Mouse (Mus musculus): ENCODE measurements around the gene Eri3. TPM values are rescaled to one million over a fixed set of nuclear protein-coding genes. Genes with fewer than 3 reads are reported as not detected.

Eri3 gene
- polyA plus RNA-seq (2015; fragmentation: Nextera tagmentation; extraction: Ambion mirVana): 90.6 and 94.4 TPM in 2 replicates

- Histone ChIP-seq H3K4me3 (ENCODE audit: low read length) (peak within 1 kb of the TSS; percentile 92), H3K36me3 (ENCODE audit: control insufficient read depth, insufficient read depth, low read length) (no peaks in the 10 kb centered on the region), H3K4me2 (ENCODE audit: low read depth, low read length) (peak within 1 kb of the TSS; percentile 82), H3K4me1 (ENCODE audit: control insufficient read depth, insufficient read depth, low read length) (peaks cover 10% of the 10 kb centered on the region), H3K9ac (ENCODE audit: low read depth, low read length) (peak within 1 kb of the TSS; percentile 92), H3K27ac (ENCODE audit: low read length) (peak within 1 kb of the TSS; percentile 64), H3K27me3 (replicated peaks; ENCODE audit: control insufficient read depth, insufficient read depth, low read length) (no peaks in the 10 kb centered on the region), H3K9me3 (ENCODE audit: control insufficient read depth, low read length) (no peaks in the 10 kb centered on the region)
- peak; percentile 100 for ATAC-seq
- WGBS: under 1% methylated on average over 52 of the region's 53 CpGs
These were observed at the start of gene Eri3 for GRCm38 (mm10) chr4:117550140-117550851. Gene Eri3, plus strand, starts transcription at chr4:117550365.

DNA sequence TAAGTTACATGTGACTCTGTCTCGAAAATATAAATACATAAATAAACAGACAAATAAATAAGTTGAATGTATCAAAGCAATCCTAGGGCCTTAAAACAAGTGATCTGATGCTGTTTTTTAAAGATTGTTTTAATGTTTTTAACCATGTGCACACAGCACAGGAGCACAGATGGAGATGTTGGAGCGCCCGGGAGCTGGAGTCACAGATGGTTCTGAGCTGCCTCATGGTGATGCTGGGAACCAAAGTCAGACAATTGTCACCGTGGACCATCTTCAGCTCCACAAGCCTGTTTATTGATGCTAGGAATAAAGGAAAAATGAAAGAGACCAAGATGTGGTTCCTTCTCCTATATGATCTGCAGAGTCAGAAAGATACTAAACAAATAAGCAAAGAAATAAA is 31.9 kb upstream of the Eri3 start:
- WGBS: 88% methylated on average over 4 of the region's 4 CpGs
- no peak for ATAC-seq
- Histone ChIP-seq H3K27ac (ENCODE audit: low read length) (no peak overlapping the region), H3K27me3 (replicated peaks; ENCODE audit: control insufficient read depth, insufficient read depth, low read length) (no peaks in the 10 kb centered on the region), H3K9ac (ENCODE audit: low read depth, low read length) (no peak overlapping the region), H3K4me3 (ENCODE audit: low read length) (no peak overlapping the region), H3K4me2 (ENCODE audit: low read depth, low read length) (no peak overlapping the region), H3K4me1 (ENCODE audit: control insufficient read depth, insufficient read depth, low read length) (no peaks in the 10 kb centered on the region), H3K9me3 (ENCODE audit: control insufficient read depth, low read length) (0 out of 2 replicates have a peak, but pooled peaks cover 4% of the 10 kb centered on the region), H3K36me3 (ENCODE audit: control insufficient read depth, insufficient read depth, low read length) (no peaks in the 10 kb centered on the region)

DNA sequence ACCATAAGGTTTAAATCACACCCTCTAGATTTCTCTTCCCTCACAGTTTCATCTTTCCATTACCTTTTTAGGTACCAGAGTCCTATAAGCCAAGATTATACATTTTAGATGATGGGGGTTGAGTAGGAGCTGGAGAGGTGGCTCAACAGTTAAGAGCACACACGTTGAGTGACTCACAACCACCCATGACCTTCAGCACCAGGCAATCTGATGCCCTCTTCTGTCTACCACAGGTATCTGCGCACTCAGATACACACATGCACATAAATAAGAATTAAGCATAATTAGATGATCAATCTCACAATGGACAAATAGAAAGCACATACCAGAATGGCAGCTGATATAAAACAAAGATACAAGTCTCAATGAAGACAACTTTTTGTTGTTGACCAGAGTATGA is 28.8 kb upstream of the Eri3 start:
- 55% methylated on average over 2 of the region's 2 CpGs for WGBS
- Histone ChIP-seq H3K4me1 (ENCODE audit: control insufficient read depth, insufficient read depth, low read length) (no peaks in the 10 kb centered on the region), H3K27me3 (replicated peaks; ENCODE audit: control insufficient read depth, insufficient read depth, low read length) (no peaks in the 10 kb centered on the region), H3K9ac (ENCODE audit: low read depth, low read length) (no peak overlapping the region), H3K9me3 (ENCODE audit: control insufficient read depth, low read length) (no peaks in the 10 kb centered on the region), H3K4me3 (ENCODE audit: low read length) (no peak overlapping the region), H3K36me3 (ENCODE audit: control insufficient read depth, insufficient read depth, low read length) (no peaks in the 10 kb centered on the region), H3K27ac (ENCODE audit: low read length) (no peak overlapping the region), H3K4me2 (ENCODE audit: low read depth, low read length) (no peak overlapping the region)
- no peak for ATAC-seq

DNA sequence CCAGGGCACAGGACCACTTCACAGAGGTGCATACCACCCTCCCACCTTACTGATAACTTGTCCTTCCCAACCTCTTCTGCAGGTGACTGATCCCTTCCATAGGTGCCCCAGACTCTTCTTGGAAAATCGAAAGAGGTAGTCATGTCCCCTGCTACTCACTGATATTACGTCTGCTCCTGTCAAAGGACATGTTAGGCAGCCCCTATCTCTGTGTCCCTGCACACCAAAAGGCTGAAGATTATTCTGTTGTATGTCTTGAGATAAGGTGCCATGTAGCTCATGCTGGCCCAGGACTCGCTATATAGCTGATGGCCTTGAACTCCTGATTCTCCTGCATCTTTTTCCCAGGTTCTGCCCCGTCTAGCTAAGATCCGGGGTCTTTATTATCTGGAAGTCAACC is 24.2 kb upstream of the Eri3 start:
- Histone ChIP-seq H3K27ac (ENCODE audit: low read length) (no peak overlapping the region), H3K9ac (ENCODE audit: low read depth, low read length) (no peak overlapping the region), H3K4me3 (ENCODE audit: low read length) (no peak overlapping the region), H3K4me1 (ENCODE audit: control insufficient read depth, insufficient read depth, low read length) (no peaks in the 10 kb centered on the region), H3K36me3 (ENCODE audit: control insufficient read depth, insufficient read depth, low read length) (no peaks in the 10 kb centered on the region), H3K4me2 (ENCODE audit: low read depth, low read length) (no peak overlapping the region), H3K9me3 (ENCODE audit: control insufficient read depth, low read length) (no peaks in the 10 kb centered on the region), H3K27me3 (replicated peaks; ENCODE audit: control insufficient read depth, insufficient read depth, low read length) (no peaks in the 10 kb centered on the region)
- ATAC-seq: no peak
- WGBS: 88% methylated on average over 5 of the region's 5 CpGs

DNA sequence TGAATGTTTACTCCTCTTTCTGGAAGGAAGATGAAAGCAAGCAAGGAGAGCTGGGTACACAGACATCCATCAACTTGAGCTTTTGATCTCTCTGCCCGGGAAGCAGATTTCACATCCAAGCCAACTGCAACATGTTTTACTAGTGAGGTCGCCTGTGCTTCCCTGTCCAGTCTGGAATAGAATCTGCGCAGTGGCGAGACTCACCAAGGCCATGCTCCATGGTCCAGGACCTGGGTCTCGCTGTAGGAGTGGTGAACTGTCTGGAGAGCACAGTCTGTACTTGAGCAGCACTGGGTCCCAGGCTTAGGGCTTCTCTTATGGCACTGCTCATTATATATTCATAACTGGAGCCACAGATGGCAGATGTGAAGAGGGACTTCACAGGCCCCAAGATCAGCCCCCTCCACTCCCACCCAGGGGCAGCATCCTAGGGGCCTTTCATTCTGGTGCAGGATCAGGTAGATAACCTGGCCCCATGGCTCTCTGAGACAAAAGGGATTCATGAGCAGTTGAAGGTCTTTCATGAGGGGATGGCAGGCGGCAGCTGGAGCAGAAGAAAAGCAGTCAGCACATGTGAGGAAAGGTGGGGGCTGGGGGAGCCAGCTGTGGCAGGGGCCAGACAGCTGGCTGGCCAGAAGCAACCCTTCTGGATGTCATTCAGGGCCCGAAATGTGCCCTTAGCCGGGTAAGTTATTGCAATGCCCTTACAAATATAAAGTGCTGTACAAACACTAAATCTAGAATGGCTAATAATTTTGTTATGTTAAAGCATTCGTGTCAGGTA is 22.9 kb upstream of the Eri3 start:
- H3K27me3 ChIP-seq (replicated peaks; ENCODE audit: control insufficient read depth, insufficient read depth, low read length): no peaks in the 10 kb centered on the region
- H3K9ac ChIP-seq (ENCODE audit: low read depth, low read length): no peak overlapping the region
- no peak for ATAC-seq
- no peak overlapping the region for H3K4me3 ChIP-seq (ENCODE audit: low read length)
- H3K36me3 ChIP-seq (ENCODE audit: control insufficient read depth, insufficient read depth, low read length): no peaks in the 10 kb centered on the region
- 58% methylated on average over 9 of the region's 9 CpGs for WGBS
- H3K4me1 ChIP-seq (ENCODE audit: control insufficient read depth, insufficient read depth, low read length): no peaks in the 10 kb centered on the region
- no peaks in the 10 kb centered on the region for H3K9me3 ChIP-seq (ENCODE audit: control insufficient read depth, low read length)
- H3K4me2 ChIP-seq (ENCODE audit: low read depth, low read length): no peak overlapping the region
- H3K27ac ChIP-seq (ENCODE audit: low read length): no peak overlapping the region

- Histone ChIP-seq H3K27me3 (replicated peaks; ENCODE audit: control insufficient read depth, insufficient read depth, low read length) (no peaks in the 10 kb centered on the region), H3K9me3 (ENCODE audit: control insufficient read depth, low read length) (no peaks in the 10 kb centered on the region), H3K36me3 (ENCODE audit: control insufficient read depth, insufficient read depth, low read length) (no peaks in the 10 kb centered on the region), H3K27ac (ENCODE audit: low read length) (no peak overlapping the region), H3K9ac (ENCODE audit: low read depth, low read length) (no peak overlapping the region), H3K4me1 (ENCODE audit: control insufficient read depth, insufficient read depth, low read length) (no peaks in the 10 kb centered on the region), H3K4me2 (ENCODE audit: low read depth, low read length) (no peak overlapping the region), H3K4me3 (ENCODE audit: low read length) (no peak overlapping the region)
- WGBS: 25% methylated on average over 1 of the region's 1 CpGs
- ATAC-seq: peak; percentile 52; the same call in 1 of the 2 replicates
These were observed 22.2 kb upstream of the Eri3 start for GRCm38 (mm10) chr4:117527952-117528351.

GRCm38 (mm10) chr4:117529843-117530242 is 20.3 kb upstream of the Eri3 start:
- H3K27ac ChIP-seq (ENCODE audit: low read length): no peak overlapping the region
- H3K4me3 ChIP-seq (ENCODE audit: low read length): no peak overlapping the region
- no peak overlapping the region for H3K4me2 ChIP-seq (ENCODE audit: low read depth, low read length)
- no peaks in the 10 kb centered on the region for H3K27me3 ChIP-seq (replicated peaks; ENCODE audit: control insufficient read depth, insufficient read depth, low read length)
- 74% methylated on average over 4 of the region's 4 CpGs for WGBS
- H3K9me3 ChIP-seq (ENCODE audit: control insufficient read depth, low read length): no peaks in the 10 kb centered on the region
- no peak overlapping the region for H3K9ac ChIP-seq (ENCODE audit: low read depth, low read length)
- no peaks in the 10 kb centered on the region for H3K36me3 ChIP-seq (ENCODE audit: control insufficient read depth, insufficient read depth, low read length)
- H3K4me1 ChIP-seq (ENCODE audit: control insufficient read depth, insufficient read depth, low read length): no peaks in the 10 kb centered on the region
- ATAC-seq: no peak

GRCm38 (mm10) chr4:117535496-117536200 is 14.5 kb upstream of the Eri3 start:
- Histone ChIP-seq H3K27ac (ENCODE audit: low read length) (no peak overlapping the region), H3K9me3 (ENCODE audit: control insufficient read depth, low read length) (no peaks in the 10 kb centered on the region), H3K9ac (ENCODE audit: low read depth, low read length) (no peak overlapping the region), H3K4me1 (ENCODE audit: control insufficient read depth, insufficient read depth, low read length) (no peaks in the 10 kb centered on the region), H3K4me3 (ENCODE audit: low read length) (no peak overlapping the region), H3K36me3 (ENCODE audit: control insufficient read depth, insufficient read depth, low read length) (no peaks in the 10 kb centered on the region), H3K27me3 (replicated peaks; ENCODE audit: control insufficient read depth, insufficient read depth, low read length) (no peaks in the 10 kb centered on the region), H3K4me2 (ENCODE audit: low read depth, low read length) (no peak overlapping the region)
- 52% methylated on average over 9 of the region's 9 CpGs for WGBS
- no peak for ATAC-seq

DNA sequence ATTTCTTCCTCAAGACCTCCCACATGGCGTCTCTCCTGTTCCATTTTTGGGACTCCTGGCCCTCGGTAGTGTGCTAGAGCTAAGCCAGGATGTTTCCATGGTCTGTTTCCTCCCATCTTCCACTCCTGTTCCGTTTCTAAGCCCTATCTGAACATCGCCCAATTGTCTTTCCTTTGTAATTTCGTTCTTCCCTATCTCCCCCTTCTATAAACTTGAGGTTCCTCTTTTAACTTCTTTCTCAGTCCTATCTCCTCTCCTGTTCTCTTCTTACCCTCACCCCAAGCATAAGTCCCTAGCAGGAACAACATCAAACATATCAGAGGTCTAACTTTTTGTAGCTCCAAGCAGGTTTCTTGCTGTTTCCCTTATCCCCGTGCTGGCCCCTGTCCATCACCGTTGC is 13.2 kb upstream of the Eri3 start:
- Histone ChIP-seq H3K36me3 (ENCODE audit: control insufficient read depth, insufficient read depth, low read length) (no peaks in the 10 kb centered on the region), H3K4me2 (ENCODE audit: low read depth, low read length) (no peak overlapping the region), H3K4me1 (ENCODE audit: control insufficient read depth, insufficient read depth, low read length) (no peaks in the 10 kb centered on the region), H3K27ac (ENCODE audit: low read length) (no peak overlapping the region), H3K27me3 (replicated peaks; ENCODE audit: control insufficient read depth, insufficient read depth, low read length) (no peaks in the 10 kb centered on the region), H3K4me3 (ENCODE audit: low read length) (no peak overlapping the region), H3K9me3 (ENCODE audit: control insufficient read depth, low read length) (no peaks in the 10 kb centered on the region), H3K9ac (ENCODE audit: low read depth, low read length) (no peak overlapping the region)
- no peak for ATAC-seq
- WGBS: 78% methylated on average over 7 of the region's 7 CpGs

All from intestine, embryonic 16.5 days (tissue).